Mouse (Mus musculus): ENCODE measurements around the gene Pecam1.

The Pecam1 gene

GRCm38 (mm10) chr11:106698289-106698688 is 52.1 kb downstream of the Pecam1 start:
- DNase-seq (ENCODE audit: low spot score in 2 of 2): no peak

- no peak for DNase-seq (ENCODE audit: low spot score in 2 of 2)
These were observed 54.5 kb downstream of the Pecam1 start for GRCm38 (mm10) chr11:106695917-106696316.

GRCm38 (mm10) chr11:106692890-106693289 is 57.5 kb downstream of the Pecam1 start:
- no peak for DNase-seq (ENCODE audit: low spot score in 2 of 2)

GRCm38 (mm10) chr11:106688375-106688774 is 62.1 kb downstream of the Pecam1 start:
- peak; percentile 62 to 74 for DNase-seq (ENCODE audit: low spot score in 2 of 2)

- no peak for DNase-seq (ENCODE audit: low spot score in 2 of 2)
These were observed 63.1 kb downstream of the Pecam1 start for GRCm38 (mm10) chr11:106687293-106687692.

GRCm38 (mm10) chr11:106684027-106684426 is 66.4 kb downstream of the Pecam1 start:
- no peak for DNase-seq (ENCODE audit: low spot score in 2 of 2)

GRCm38 (mm10) chr11:106683345-106683744 is 67.1 kb downstream of the Pecam1 start:
- DNase-seq (ENCODE audit: low spot score in 2 of 2): no peak

GRCm38 (mm10) chr11:106681138-106681537 is 69.3 kb downstream of the Pecam1 start:
- no peak for DNase-seq (ENCODE audit: low spot score in 2 of 2)

GRCm38 (mm10) chr11:106679874-106680273 is 70.6 kb downstream of the Pecam1 start:
- no peak for DNase-seq (ENCODE audit: low spot score in 2 of 2)

- DNase-seq (ENCODE audit: low spot score in 2 of 2): no peak
These were observed 72.4 kb downstream of the Pecam1 start for GRCm38 (mm10) chr11:106677910-106678591.

- DNase-seq (ENCODE audit: low spot score in 2 of 2): no peak
These were observed 73.1 kb downstream of the Pecam1 start for GRCm38 (mm10) chr11:106677331-106677730.

- no peak for DNase-seq (ENCODE audit: low spot score in 2 of 2)
These were observed 74.6 kb downstream of the Pecam1 start for GRCm38 (mm10) chr11:106675875-106676274.

GRCm38 (mm10) chr11:106675201-106675726 is 75.2 kb downstream of the Pecam1 start:
- no peak for DNase-seq (ENCODE audit: low spot score in 2 of 2)

- DNase-seq (ENCODE audit: low spot score in 2 of 2): peak; percentile 73 to 84
These were observed 75.7 kb downstream of the Pecam1 start for GRCm38 (mm10) chr11:106674612-106675153.

GRCm38 (mm10) chr11:106673727-106674611 is 76.5 kb downstream of the Pecam1 start:
- DNase-seq (ENCODE audit: low spot score in 2 of 2): no peak

GRCm38 (mm10) chr11:106672919-106673505 is 77.4 kb downstream of the Pecam1 start:
- DNase-seq (ENCODE audit: low spot score in 2 of 2): no peak

- DNase-seq (ENCODE audit: low spot score in 2 of 2): no peak
These were observed 78.6 kb downstream of the Pecam1 start for GRCm38 (mm10) chr11:106671801-106672200.

GRCm38 (mm10) chr11:106670951-106671478 is 79.4 kb downstream of the Pecam1 start:
- no peak for DNase-seq (ENCODE audit: low spot score in 2 of 2)

- no peak for DNase-seq (ENCODE audit: low spot score in 2 of 2)
These were observed 80.2 kb downstream of the Pecam1 start for GRCm38 (mm10) chr11:106670266-106670665.

GRCm38 (mm10) chr11:106669873-106670173 is 80.6 kb downstream of the Pecam1 start:
- DNase-seq (ENCODE audit: low spot score in 2 of 2): peak in 1 of 2 experiments; percentile 75

GRCm38 (mm10) chr11:106669102-106669872 is 81.1 kb downstream of the Pecam1 start:
- no peak for DNase-seq (ENCODE audit: low spot score in 2 of 2)

Data from natural killer cell, adult 2 months (primary cell).